Mouse (Mus musculus) gonadal fat pad, adult 2 months (tissue): Measurements from ENCODE around the gene Irf4. TPM values are rescaled to one million over a fixed set of nuclear protein-coding genes. Genes with fewer than 3 reads are reported as not detected.
A peak's percentile ranks its signal among the peaks of the same experiment; 100 is the strongest.

Source experiments
- DNase-seq: peaks from one replicate; pipeline ENCODE4 v3.0.0-alpha.2; 2012; ENCODE audit warnings: low read depth
- polyA plus RNA-seq: library from polyadenylated mRNA; depleted of rRNA; stranded (reverse); fragments of >200 nt; gene quantifications from 2 replicates; pipeline ENCODE4 v1.2.3, GENCODE M21; 2012

Gene Irf4
- polyA plus RNA-seq, 1 experiment: 2.3 TPM

DNA sequence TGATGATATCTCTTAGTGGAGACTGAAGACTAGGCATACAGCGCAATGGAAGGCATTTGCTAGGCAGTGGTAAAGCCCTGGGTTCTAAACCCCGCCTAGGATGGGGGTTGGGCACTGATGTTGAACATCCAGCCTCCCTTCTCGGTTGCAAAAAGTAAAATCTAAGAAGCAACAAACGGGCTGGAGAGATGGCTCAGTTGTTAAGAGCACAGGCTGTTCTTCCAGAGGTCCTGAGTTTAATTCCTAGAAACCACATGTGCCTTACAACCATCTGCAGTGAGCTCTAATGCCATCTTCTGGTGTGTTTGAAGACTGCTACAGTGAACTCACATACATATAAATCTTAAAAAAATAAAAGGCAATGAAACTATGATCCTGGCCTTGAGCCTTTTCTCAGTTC lies 13.2 kb downstream of the Irf4 start:
- DNase-seq: no peak

DNA sequence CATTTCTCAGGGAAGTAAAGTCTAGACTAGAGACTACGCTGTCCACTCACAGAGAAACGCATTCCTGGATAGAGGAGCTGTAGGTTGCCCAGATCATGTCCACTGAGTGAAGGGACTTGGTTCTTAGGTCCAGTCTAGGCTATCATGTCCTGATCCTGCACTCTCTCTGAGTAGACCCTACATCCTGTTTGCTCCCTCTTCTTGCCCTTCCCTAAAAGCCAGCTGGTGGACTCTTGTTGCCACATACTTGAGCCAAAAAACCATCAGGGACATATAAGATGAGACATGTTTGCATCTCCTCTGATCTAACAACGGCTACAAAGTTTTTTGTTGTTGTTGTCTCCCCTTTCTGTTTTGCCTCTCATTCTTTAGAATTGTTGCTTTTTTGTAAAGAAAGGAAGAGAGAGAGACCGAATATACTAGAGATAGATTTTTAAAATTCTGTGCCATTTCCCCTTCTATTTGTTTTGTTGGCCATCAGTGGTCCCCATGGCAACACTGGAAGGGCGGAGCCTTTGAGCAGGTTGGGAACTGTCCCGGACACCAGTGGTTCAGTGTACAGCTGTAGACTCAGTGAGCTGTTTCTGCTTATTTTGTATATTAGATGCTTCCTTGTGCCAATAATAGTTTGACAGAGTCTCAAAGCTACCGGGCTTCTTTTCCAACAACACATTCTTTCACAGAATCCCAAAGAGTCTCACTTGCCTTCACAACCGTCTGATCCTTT lies 15.2 kb downstream of the Irf4 start:
- no peak for DNase-seq

DNA sequence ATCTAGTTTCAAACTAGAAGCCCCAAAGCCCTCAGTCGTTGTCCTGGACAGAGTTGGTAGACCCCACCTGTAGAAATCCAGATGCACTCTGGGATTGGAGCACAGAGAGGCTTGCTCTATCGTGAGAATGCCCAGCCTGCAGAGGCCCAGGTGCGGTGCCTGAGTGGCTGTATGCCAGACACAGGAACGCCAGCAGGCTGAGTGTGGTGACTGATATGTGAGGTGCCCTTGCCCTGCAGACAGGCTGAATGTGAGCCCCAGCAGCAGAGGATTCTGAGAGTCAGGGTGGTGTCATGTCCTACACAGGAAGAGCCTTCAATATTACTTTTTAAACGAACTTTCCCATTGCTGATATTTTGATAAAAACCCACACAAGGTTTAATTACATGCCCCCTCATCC lies 16.9 kb downstream of the Irf4 start:
- DNase-seq: no peak

DNA sequence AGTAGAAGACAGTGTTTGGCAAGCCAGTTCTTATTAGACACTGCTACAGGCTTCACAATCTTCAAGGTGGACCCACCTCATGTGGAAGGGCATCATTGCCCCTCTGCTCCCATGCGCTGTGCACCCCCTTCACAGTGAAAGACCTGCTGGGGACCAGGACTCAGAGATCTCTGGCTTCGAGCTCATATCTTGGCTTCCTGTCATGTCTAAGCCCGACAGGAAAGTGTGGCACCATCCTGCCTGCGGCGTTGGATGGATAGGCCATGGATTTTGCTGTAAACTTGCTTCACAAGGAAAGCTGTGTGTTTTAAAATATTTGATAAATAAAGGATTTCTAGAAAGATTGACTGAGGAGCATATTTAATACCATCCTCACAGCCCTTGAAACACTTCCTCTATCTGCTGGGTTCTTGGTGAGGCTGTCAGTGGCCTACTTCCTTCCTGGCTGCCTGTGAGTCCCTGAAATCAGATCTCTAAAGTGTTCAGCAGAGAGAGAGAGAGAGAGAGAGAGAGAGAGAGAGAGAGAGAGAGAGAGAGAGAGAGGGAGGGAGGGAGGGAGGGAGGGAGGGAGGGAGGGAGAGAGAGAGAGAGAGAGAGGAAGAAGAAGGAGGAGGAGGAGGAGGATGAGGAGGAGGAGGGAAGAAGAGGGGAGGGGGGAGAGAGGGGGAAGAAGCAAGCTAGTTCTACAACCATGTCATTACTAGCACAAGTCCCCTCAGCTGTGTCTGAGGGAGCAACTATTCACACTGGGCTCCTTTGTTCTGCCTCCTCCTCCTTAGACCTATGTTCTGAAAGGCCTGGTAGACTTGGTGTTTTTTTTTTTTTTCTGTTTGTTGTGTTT lies 17.8 kb downstream of the Irf4 start:
- no peak for DNase-seq

DNA sequence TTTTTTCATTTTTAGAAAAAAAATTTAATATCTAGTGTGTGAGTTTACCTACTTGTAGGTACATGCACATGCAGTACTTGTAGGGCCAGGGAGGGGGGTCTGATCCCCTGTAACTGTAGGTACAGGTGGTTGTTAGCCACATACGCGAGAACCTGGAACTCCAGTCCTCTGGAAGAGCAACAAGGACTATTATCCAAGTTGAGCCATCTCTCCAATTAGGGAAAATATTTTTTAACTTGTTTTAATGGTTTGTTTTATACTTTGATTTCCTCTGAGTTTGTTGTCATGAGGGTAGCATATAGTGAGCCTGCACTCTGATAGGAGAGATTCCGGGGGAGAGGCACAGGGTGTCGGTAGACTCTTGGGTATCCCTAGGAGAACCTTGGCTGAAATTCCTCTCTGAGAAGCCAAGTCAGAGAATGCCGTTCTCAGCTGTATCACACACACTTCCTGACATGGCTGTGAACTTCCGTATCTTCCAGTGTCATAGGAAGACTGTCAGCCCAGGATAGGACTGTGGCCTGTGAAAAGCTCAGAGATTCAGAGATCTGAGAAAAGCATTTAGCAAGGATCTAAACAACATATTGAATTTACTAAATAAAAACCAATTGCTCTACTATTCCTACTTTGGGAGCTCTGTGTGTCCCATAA lies 18.6 kb downstream of the Irf4 start:
- DNase-seq: no peak

DNA sequence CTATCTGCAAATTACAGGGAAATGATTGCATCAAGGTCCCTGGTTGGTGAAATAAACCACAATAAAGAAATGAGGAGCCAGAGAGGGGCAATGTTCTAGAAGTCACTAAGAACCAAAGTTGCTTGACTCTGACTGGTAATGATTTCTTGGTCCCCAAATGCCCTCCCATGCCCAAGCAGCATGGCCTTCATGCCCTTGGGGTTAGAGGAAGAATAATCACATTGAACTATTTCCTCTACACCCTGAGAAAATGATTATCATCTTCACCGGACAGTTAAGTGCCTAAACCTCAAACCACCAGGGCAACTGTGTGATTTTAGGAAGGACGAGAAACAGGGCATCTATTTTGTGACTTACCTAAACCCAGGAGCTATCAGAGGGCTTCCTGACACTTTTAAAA lies 27.0 kb downstream of the Irf4 start:
- no peak for DNase-seq

DNA sequence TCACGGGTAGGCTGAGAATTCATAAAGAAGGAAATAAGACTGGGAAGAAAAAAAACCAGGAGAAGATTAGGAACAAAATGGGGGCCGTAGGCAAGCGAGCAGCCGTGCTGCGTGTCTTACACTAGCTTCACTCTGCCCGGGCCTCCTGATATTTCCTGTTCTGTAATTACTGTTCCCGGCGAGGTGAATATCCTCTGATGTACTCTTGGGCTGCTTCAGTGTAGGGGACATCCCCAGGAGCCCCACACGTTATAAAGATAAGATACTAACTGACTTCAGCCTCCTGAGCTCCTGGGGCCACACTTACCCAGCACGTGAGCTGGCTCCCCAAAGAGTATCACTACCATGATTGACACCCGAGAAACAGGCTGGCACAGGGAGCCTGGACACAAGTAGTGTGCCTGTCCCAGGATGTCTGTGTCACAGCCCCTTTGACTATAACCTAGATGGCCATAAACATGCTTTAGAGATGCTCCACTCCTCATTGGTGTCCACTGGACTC lies 28.7 kb downstream of the Irf4 start:
- no peak for DNase-seq

DNA sequence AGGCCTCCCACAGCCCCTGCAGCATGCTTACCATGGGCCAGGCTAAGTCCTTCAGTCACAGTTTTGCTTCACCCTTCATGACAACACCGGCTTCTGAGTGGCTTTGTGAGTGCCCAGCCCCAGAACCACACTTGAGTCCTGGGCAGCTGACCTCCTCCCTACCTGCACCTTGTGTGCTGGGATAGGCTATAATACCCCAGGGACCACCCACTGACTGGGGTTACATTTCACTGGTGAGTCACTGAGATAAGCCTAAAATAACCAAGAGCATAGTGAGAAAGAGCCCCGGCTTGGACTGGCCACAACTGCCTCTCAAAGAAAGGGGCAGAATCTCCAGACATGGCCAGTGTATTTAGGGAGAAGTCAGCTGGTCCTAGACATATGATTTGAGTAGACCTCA lies 32.9 kb downstream of the Irf4 start:
- no peak for DNase-seq

DNA sequence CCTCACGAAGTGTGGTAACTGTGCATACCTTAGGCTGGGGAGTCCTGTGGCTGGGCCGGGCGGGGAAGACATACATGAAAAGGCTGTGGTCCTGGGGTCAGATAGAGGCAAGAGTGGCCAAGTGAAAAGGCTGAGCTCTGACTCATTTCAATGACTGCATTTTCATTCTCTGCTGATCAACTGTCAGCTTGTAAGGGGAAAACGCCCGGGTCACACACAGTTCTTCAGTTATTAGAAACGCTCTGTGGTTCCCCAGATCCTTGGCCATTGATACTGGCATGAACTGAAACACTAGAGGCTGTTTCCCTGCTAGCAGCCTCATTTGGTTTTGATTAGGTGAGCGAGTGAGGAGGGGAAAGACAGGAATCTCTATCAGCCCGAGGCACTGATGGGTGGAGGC lies 33.4 kb downstream of the Irf4 start:
- DNase-seq: no peak

DNA sequence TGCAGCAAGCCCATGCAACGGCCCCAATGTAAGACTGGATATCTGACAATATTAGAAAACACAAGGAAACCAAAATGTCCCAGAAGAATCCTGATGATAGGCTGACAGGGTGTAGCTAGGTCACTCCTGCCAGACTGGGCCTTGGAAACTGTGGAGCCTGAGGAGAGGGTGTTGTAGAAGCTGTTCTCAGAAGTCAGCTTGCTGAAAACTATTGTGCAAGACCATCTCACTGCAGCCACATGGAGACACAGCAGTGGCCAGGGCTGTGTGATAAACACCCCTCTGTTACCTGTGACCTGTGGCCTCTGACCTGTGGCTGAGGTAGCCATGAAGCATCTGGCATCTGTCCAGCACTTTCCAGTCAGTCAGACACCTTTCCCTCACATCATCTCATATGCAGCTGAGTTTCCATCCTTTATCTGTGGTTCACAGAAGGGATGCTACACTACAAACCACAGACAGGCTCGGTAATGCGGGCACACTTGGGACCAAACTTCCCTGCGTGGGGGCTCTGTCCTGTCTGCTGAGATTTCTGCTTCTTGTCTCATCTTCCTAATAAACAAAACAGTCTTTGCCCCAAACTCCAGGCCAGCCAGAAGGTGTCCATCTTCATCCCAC lies 36.5 kb downstream of the Irf4 start:
- no peak for DNase-seq

DNA sequence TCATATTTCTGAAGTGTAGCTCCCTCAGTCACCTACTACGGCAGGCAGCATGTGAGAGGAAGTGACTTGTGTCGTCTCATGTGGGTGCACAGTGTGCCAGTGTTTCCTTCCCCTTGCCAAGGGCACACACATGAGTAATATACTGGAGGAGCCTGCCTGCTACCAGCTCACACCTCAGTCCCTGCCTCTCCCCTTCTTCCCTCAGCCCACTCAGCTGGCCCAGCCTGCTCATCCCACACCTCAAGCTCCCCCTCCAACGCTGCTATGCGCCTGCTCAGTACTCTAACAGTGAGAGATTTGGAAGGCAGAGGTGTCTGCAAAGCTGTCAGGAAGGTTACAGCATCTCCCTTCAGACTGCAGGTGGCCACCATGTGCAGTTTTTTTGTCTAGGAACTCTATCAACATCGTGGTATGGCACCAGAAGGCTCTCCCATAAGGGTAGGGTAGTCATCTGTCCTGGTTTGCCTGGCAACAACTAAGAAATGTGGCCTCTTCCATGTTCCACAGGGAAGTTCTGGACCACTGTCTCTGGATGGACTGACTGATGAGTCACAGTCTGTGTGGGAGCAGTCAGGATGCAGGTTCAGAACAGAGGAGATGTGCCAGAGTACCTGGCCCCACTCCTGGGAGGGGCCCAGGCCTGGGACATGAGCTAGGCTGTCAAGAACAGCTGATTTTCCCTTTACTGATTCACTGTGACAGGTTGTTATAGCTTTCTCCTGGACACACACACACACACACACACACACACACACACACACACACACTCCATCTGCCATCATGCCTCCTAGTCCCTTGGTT lies 37.4 kb downstream of the Irf4 start:
- no peak for DNase-seq

DNA sequence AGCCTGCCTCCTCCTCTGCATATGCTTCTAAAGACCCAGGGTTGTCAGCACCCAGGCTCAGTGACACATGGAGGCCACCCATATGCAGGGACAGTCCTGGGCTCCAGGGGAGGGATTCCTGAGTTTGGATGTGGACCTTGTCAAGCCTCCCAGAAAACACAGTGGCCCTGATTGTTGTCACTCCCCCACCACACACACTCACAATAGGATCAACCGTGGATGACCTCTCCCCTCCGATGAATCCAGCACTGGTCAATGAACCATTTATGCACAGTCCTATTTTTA lies 38.0 kb downstream of the Irf4 start:
- DNase-seq: no peak

DNA sequence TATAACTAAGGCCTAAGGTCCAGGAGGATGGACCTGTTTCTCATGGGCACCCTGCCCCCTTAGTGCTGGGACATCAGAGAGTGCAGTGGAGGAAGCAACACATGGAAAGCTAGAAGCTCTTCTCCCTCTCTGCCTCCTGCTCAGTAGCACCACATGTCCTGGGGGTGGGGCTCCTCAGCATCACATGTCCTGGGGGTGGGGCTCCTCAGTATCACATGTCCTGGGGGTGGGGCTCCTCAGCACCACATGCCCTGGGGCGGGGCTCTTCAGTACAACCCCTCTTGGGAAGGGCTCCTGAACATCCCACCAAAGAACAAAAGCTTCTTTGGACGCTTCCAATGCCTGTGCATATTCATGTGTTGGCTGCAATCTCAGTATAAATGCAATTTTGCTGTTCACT lies 38.5 kb downstream of the Irf4 start:
- no peak for DNase-seq

DNA sequence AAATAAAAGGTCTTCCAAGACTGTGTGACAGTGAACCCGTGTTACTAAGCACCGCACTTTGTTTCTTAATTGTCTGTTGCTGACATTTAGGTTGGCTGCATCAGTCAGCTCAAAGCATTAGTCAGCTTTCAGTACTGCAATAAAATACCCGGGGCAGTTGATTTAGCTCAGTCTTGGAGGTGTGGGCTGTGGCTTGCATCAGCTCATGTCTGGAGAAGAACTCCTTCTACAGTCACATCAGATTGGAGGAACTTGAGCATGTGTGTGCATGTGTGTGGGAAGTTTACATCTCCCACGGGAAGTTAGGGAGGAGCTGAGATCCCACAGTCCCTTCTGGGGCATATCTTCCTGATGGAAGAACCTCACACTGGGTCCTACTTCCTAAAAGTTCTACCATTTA lies 38.9 kb downstream of the Irf4 start:
- DNase-seq: peak; percentile 70

DNA sequence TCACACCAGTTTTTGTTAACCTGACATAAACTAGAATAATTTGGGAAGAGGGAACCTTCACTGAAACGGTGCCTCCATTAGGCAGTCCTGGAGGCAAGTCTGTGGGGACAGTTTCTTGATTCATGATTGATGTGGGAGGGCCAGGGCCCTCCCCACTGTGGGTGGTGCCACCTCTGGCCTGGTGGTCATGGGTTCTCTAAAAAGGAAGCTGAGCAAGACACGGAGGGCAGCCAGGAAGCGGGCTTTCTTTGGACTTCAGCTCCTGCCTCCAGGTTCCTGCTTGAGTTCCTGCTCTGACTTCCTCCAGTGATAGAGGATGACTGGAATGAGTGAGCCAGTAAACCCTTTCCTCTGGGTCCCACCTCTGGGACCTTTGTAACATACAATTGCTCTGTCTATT lies 39.4 kb downstream of the Irf4 start:
- DNase-seq: no peak

DNA sequence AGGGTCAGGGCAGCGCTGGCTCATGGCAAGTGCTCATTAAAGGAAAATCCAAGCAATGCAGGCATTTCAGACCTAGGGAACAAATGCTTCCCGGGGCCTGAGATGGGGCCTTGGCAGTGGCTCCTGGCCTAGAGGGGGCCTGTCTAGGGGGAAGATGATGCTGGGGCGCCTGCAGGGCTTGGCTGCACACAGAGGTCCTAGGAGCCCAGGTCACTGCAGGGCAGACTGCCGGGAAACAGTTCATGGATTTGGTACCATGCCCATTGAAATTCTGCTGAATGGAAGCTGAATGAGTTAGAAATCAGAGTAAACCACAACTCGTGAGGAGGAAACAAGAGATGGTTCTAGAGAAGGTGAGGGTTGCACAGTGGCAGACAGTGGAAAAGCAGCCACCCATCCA lies 41.0 kb downstream of the Irf4 start:
- DNase-seq: no peak

DNA sequence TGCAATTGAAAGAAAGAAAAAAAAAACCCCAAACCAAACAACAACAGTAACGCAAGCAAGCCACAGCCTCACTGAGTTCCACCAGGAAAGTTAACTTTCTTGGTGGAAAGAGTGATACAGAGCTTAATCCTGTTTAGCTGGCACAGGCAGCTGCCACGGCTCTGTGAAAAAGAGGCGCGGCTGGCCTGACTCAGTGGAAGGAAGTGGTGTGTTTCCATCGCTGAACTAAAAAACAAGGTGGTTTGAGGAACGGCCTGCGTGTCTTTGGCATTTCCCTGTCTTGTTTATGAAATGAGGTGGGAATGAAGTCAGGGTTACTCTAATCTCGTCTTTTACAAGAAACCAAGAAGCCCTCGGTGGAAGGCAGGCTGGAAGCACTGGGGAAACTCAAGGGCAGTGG lies 43.3 kb downstream of the Irf4 start:
- DNase-seq: no peak

DNA sequence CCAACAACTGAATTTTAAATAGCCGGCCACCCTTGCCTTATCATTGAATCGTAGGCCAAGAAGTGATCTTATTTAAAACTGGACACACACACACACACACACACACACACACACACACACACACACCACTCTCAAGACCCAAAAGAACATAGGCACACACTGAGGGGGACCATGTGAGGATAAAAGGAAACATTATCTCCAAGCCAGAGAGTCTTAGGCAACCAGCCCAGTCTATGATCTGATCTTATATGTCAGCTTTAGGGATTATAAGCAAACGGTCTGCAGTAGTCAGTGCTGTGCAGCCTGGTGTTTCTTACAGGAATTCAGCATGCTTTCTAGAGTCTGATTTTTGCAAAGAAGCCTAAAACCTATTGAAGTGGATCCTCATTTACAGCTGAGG lies 43.7 kb downstream of the Irf4 start:
- DNase-seq: no peak

DNA sequence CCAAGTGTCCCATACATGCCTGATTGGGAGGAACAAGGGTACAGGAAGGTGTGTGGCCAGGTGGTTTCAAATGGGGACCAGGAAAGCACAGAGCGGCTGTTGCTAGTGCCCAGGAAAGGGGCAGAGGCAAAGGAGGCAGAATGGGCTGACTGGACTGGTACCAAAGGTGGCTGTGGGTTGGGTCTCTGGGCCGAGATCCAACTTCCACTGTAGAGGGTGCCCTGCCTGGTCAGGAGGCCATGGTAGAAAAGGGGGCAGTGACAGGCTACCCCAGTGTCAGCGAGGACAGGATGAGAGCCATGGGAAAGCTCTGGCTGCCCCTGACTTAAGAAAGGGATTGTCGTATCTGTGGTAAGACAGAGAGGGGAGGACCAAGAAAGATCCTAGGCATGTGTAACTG lies 44.2 kb downstream of the Irf4 start:
- no peak for DNase-seq

DNA sequence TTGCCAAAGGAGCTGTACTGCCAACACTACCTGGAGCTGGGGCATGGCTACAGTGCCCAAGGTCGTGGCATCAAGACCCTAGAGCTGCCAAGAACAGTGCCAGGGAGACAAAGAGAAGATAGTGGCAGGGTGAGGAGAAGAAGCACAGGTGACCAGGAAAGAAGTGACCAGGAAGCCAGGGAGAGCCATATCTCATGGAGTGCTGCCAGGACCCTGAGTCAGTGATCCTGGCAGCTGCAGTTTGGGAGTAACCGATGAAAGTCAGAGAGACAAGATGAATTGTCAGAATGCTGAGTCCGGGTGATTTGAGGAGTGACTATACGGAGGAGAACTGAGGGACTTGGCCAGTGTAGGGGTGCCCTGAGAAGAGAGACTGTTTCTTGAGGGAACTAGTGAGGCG lies 44.6 kb downstream of the Irf4 start:
- no peak for DNase-seq

DNA sequence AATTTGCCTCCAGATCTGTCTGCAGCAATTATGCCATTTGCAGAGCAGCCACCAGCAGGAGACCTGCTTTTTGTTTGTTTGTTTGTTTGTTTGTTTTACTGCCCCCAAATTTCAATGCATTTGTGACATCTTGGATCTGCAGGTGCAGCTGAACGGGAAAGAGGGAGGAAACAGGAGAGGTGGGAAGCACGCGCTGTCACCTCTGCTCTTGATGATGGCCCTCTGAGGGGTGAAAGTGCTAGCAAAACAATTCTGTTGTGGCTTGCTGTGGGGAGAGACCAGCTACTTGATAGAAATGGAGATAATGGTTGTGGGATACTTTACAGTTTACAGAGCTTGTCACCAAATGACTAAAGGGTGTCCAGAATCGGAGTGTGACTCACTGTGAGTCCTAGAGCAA lies 46.9 kb downstream of the Irf4 start:
- DNase-seq: no peak

DNA sequence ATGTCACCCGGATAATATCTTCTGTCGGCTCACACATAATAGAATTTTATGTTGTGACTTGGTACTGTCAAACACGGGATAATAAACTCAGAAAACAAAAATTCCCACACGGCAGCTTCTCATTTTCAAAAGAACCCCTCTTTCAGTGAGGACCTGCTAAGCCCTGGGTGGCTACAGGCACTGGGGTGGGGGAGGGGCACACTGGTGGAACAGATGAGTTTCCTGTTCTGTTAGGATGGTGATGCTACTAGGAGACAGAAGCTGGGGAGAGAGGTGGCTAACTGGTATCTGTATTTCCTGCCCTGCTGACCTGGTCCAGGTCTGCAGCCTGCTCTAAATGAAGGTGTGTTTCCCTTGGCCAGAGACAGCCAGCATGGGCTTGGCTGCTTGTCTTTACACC lies 52.9 kb downstream of the Irf4 start:
- DNase-seq: no peak
